Mouse (Mus musculus): ENCODE measurements around the gene Slc16a5.
"Not testable (repeated sequence)": the region's sequence is repeated elsewhere in the genome, so short reads cannot be mapped to it uniquely, and the experiment has no call there.

The Slc16a5 gene

DNA sequence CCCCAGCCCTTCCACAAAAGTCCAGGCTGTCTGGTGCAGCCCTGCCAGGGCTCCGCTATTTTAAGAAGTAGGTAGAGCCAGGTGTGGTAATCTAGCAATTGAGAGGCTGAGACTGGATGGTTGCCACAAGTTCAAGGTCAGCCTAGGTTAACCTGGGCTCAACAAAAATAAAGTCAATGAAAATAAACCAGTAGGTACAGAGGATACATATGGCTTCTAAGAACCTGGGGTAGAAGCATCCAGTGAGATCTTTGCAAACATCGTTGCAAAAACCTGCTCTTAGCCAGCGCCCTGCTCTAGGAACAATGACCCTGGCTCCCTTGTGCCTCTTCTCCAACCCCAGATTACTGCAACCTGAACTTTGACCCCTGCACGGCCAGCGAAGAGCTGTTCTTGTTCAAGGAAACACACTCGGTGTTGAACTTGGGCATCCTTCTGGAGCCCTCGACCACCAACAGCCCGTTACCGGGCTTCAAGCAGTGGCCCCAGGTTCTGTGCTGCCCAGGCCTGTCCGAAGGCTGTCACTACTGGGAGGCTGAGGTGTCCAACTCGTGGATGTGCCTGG lies 14.9 kb upstream of the Slc16a5 start:
- DNase-seq (ENCODE audit: low read depth, low spot score): no peak

DNA sequence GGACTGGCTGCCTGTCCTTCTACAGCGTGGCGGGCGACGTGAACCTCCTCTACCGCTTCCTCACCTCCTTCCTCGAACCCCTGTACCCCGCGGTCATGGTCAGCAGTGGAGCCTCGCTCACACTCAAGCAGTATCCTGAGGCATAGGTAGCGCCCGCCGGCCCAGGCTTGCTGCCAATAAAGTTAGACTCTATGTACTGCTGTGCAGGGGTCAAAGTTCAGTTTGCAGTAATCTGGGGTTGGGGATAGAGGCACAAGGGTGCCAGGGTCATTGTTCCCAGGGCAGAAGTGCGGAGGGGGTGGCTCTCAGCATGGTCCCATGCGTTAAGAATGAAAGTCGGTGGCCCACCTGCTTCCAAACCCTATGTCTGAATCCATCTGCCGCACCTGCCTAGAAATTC lies 14.2 kb upstream of the Slc16a5 start:
- DNase-seq (ENCODE audit: low read depth, low spot score): no peak

DNA sequence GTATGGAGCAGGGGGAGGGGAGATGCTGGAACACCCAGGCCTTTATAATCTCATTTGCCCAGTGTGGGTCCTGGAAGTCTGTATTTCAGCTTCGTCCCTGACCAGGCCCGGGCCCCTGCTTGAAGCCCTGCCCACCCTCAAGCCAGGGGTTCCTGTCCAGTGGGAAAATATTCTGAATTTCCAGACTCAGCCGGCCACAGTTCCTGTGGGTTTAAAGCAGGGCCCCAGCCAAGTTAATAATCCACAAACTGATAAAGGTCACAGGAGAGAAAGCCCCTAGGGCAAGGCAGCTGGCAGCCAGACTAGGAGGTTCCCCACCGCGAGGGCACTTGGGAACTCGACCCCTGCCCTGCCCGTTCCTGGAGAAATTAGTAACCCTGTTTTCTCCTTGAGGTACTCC lies 13.3 kb upstream of the Slc16a5 start:
- DNase-seq (ENCODE audit: low read depth, low spot score): no peak

DNA sequence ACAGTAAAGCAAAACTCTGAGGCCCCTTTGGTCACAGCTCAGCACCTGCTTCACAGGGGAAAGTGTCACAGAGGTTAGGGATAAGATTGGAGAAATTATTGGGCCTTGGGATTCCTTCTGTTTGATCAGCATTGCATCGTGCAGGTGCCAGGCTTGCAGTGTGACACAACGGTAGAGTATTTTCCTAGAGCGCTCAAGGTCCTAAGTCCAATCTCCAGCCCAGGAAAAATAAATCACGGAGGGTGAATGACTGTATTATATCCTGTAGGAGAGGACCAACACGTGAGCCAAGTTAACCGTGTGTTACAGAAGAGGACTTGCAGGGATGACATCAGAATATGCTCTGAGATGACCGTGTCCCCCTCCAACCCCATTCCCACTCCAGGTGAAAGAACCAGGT lies 12.1 kb upstream of the Slc16a5 start:
- no peak for DNase-seq (ENCODE audit: low read depth, low spot score)

DNA sequence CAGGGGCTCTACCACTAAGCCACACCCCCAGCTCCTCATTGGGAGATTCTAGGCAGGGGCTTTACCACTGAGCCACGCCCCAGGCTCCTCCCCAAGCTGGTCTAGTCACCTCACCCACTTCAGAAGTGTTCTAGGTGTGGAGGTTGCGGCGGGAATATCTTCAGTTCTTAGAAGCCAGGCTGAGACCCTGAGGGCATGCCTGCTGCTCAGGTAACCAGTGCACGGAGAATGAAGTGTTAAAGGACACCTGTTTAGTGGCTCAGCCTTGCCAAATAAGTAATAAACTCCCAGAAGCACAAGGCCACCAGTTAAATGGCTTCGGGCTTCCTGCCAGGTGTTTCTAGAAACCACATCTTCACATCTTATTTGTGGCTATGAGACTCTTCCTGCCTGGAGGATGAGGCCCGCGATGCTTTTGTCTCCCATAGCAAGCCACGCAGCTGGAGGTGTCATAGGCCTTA lies 10.5 kb upstream of the Slc16a5 start:
- no peak for DNase-seq (ENCODE audit: low read depth, low spot score)

DNA sequence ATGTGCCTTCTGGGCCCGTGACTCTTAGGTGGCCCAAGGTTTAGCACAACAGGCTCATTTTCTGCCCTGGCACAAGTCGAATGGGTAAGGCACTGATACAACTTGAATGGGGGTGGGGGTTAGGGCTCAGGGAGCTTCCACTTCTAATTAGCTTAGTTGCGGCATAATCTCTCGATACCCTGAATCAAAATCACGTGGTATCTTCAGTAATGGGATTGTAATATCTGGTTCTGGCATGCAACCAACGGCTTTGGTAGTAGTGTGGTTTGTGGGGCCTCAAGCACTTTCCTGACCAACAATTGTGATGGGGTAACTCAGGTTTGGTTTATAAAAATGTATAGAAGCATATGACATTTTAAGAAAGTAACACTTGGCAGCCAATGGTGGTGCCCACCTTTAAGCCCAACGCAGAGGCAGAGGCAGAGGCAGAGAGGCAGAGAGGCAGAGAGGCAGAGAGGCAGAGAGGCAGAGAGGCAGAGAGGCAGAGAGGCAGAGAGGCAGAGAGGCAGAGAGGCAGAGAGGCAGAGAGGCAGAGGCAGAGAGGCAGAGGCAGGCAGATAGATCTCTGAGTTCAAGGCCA lies 9.9 kb upstream of the Slc16a5 start:
- DNase-seq (ENCODE audit: low read depth, low spot score): no peak

DNA sequence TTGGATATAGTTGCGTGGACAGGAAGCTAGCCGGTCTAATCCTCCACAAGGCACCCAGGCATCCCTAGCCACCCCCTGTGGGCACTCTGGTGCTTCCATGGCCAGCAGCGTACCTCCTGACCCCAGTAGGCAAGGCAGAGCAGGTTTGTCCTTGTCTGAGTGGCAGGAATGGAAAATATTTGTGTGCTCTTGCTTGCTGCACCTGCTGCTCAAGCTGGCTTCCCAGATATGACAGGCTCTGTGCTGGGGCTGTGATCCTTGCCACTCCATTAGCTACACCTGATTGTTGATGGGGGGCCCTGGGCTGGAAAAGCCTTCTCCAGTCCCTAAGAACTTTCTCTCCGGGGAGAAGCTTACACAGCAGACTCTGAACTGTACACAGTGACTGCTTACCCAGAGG lies 9.0 kb upstream of the Slc16a5 start:
- DNase-seq (ENCODE audit: low read depth, low spot score): no peak

DNA sequence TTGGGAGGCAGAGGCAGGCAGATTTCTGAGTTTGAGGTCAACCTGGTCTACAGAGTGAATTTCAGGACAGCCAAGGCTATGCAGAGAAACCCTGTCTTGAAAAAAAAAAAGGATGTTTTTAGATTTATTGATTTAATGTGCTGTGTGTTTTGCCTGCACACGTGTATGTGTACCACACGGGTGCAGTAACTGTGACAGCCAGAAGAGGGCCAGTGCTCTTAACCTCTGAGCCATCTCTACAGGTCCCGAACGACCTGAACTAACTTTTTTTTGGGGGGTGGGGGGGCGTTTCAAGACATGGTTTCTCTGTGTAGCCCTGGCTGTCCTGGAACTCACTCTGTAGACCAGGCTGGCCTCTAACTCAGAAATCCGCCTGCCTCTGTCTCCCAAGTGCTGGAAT lies 7.5 kb upstream of the Slc16a5 start:
- DNase-seq (ENCODE audit: low read depth, low spot score): not testable (repeated sequence)

DNA sequence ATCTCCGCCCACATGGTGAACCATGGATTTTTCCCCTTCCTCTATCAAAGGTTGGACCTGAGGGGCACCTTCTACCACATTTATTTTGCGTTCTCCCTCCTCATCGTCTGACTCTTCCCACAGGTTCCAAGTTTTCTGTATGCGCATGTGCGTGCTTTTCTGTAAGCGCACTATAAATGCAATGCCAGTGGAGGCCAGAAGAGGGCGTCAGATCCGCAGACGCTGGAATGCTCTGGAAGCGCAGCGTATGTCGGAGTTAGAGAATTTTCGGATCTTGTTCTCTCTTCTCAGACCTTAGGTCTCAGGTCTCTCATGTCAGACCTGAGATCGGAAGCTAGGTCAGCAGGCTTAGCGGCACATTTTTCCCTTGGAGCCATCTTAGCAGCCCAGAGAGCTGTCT lies 6.7 kb upstream of the Slc16a5 start:
- no peak for DNase-seq (ENCODE audit: low read depth, low spot score)

DNA sequence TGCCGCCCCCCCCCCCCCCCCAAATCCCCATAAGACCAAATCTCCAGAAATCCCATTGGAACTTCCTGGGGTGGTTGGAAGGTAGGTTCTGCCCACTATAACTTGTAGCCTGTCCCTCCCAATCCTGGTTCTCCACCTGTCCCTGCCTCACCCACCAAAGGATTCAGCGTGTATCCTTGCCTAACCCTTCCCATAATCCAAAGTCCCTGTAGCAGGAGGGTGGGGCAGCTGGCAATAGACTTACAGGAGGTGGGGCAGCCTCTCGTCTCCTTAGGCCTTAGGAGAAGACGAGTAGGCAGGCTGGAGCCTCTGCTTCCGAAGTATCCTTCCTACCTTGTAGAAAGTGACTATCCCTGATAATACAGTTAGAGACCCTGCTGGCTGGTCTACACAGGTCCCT lies 6.1 kb upstream of the Slc16a5 start:
- no peak for DNase-seq (ENCODE audit: low read depth, low spot score)

DNA sequence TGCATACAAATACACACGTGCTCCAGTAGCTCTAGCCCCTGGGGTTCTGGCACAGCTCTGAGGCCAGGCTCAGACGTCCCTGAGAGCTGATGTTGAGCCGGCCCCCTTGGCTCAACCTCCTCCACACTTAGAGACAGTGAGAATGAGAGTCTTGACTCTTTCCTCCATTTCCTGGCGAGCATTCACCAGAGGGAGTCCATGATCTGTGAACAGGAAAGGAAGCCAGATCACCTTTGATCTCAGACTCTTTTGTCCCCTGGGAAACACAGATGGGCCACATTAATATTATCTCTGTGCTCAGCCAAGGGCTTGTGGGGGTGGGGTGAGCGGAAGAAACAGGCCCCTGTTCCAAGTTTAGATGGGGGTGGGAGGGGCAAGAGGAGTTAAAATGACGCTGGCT lies 4.9 kb upstream of the Slc16a5 start:
- no peak for DNase-seq (ENCODE audit: low read depth, low spot score)

DNA sequence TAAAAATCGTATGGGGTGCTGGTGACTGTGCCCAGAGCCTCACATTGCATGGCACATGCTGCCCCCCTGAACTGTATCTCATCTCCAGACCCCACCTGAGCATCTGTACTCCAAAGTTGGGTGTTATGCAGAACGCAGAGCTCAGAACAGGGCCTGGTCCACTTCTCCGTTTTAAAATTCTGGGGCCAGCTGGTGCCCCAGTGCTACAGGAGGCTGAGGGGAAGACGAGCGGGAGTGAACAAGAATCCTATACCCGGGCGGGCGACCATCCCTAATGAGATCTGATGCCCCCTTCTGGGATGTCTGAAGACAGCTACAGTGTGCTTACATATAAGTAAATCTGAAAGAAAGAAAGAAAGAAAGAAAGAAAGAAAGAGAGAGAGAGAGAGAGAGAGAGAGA lies 1.3 kb upstream of the Slc16a5 start:
- no peak for DNase-seq (ENCODE audit: low read depth, low spot score)

DNA sequence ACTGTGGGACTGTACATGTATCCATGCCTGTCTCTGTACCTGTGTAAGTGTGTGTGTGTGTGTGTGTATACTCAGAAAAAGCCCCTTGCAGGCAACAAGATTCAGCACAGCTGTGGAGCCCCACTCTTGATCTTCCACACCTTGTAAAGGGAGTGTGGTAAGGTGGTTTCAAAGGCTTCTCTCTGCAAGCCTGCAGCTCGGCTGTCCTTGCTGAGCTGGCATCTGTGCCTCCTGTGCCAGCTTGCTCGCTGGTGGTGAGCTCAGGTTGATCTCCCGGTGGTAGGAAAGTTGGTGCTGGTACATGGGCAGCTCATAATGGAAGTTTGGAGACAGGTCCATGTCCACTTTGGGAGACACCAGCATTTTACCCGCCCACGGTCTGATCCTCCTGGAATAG lies 430 bp upstream of the Slc16a5 start:
- no peak for DNase-seq (ENCODE audit: low read depth, low spot score)

DNA sequence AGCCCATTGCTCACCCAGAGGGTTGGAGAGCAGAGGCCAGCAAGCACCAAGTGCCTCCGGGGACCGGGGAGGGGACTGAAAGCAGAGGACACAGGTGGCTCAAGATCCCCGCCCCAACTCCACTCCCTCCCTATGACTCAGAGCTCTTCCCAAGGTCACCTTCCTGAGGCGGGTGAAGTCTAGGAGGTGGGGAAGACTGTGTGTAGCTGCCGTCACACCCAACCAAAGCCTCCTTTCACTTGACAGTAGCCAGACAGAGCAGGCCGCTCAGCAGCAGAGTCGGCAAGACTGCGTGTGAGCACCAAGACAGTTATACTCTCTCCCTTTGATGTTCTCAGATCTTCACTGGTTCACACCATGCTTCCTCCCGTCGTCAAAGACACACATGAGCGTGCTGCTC lies 1.1 kb downstream of the Slc16a5 start:
- no peak for DNase-seq (ENCODE audit: low read depth, low spot score)

DNA sequence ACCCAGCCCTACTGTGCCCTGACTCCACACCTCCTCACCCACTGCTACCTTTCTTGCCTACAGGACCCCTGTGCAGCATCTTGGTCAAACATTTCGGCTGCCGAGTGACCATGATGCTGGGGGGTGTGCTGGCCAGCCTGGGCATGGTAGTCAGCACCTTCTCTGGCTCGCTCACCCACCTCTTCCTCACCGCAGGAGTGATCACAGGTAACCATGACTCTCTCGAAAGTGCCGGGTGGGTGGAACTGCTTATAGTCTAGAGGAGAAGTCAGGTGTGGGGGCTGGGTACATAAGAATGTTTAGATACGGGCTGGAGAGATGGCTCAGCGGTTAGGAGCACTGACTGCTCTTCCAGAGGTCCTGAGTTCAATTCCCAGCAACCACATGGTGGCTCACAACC lies 2.6 kb downstream of the Slc16a5 start:
- no peak for DNase-seq (ENCODE audit: low read depth, low spot score)

DNA sequence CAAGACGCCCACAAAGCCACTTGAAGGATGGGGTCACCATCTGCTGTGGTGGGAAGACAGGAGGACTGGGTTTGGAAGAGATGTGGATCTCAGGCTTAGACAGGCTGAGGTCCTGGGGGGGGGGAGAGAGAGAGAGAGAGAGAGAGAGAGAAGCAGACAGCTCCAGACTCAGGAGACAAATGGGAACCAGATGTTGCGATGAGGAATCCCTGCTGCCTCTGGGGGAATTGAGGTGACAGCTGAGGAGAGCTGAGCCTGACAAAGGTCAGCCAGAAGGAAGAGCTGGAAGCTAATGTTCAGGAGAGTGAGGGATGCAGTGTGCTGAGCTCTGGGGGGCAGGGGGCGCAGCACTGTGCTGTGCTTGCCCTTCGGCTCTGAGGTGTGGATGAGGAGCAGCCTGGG lies 4.9 kb downstream of the Slc16a5 start:
- peak; percentile 65 for DNase-seq (ENCODE audit: low read depth, low spot score)

DNA sequence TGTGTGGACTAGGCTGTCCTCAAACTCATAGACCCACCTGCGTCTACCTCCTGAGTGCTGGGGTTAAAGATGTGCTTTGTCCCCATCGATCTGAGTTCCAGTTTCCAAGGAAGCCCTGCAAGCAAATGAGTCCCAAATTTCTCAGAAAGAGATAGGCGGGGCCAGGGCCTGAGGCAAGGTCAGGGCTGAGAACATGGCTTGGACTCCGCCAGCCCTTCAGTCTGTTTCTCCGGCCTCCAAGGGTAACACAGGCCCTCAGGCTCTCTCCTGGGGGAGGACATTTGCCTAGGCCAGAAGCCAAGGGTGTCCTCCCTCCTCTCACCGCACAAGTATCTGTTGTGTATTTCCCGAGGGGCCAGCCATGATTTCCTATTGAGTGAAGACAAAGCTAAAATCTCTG lies 9.9 kb downstream of the Slc16a5 start:
- DNase-seq (ENCODE audit: low read depth, low spot score): no peak

DNA sequence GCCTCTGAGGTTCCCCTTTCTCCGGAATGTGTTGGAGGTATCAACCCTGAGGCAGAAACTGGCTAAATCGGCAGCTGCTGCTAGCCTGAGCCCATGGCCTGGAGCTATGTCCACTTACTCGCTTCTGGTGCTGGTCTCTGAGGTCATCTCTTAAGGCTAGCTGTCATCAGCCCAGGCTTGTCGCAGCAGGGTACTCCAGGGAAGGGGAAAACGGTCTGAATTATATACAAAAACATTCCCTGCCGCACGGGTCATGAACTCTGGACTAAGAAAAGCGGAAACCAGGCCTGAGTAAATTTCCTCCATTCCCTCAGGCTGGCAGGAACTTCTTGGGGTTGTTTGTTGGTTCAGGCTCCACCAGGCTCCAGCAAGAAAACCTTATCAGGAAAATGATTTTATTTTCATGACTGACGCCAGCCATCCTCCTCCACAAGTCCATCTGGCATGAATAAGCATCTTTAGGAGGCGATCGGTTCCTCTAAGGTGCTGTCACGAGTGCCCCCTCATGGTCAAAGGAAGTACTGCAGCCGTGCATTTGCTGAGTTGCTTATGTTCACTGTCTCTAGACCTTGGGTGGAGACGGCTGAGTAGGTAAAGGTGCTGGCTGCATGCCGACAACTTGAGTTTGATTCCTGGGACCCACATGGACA lies 11.5 kb downstream of the Slc16a5 start:
- peak; percentile 95 for DNase-seq (ENCODE audit: low read depth, low spot score)

DNA sequence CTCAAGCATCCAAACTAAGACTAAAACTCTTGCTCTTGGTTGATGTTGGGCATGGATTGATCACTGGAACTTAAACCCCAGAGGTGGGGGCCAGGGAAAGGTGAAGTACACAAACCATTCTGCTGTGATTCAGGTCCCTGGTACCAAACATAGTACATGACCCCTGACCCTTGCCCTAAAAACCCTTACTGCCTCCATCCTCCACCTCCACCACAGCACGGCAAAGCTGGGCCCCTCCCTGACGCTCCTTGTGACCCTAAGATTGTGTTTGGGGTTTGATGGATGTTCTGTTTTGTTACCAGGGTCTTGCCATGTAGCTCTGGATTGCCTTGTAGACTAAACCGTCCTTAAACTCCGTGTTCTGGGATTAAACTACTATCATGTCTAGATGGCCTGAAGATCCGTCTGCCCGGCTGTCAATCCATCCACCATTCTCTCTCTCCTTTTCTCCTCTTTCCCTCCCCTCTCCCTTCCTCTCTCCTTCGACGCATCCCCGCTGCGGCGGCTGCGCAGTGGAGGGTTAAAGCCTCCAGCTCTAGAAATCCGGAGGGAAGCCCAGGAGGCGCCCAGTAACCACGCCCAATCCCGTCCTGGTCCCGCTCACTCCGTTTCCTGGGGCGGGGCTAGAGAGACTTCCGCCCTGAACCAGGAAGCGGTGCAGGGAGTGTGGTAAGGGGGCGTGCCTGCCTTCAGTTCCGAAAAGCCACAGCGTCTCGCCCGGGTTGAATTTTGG lies 12.9 kb downstream of the Slc16a5 start, which contains the start of gene Armc7:
TSS of gene Armc7 (plus strand) at position 643 of the 733 bp plus-strand sequence.
- peak; percentile 94 for DNase-seq (ENCODE audit: low read depth, low spot score)

DNA sequence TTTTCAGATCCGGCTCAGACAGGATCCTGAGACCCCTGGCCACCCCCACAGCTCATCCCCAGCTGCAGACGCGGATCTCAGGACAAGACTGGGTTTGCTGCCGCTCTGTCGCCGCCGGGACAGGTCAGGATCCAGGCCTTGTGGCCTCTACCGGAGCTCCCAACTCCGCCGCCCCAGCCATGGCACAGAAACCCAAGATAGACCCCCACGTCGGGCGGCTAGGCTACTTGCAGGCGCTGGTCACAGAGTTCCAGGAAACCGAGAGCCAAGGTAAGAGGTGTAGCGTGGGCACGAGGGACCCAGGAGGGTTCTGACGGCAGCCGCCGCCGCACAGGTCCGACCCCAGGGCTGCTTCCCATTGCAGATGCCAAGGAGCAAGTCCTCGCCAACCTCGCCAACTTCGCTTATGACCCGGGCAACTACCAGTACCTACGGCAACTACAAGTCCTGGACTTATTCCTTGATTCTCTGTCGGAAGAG lies 13.5 kb downstream of the Slc16a5 start:
- DNase-seq (ENCODE audit: low read depth, low spot score): no peak

DNA sequence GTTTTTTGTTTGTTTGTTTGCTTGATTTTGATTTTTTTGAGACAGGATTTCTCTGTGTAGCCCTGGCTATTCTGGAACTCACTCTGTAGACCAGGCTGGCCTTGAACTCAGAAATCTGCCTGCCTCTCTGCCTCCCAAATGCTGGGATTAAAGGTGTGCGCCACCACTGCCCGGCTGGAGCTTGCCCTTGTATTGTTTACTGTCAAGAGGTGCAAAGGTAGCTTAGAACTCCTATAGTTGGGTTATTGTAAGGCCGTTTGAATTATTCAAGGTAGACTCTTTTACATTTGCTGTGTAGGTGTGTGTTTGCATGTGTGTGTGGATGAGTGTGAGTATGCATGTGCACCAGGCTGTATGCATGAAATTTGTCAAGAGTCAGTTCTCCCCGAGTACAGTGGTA lies 14.4 kb downstream of the Slc16a5 start:
- not testable (repeated sequence) for DNase-seq (ENCODE audit: low read depth, low spot score)

DNA sequence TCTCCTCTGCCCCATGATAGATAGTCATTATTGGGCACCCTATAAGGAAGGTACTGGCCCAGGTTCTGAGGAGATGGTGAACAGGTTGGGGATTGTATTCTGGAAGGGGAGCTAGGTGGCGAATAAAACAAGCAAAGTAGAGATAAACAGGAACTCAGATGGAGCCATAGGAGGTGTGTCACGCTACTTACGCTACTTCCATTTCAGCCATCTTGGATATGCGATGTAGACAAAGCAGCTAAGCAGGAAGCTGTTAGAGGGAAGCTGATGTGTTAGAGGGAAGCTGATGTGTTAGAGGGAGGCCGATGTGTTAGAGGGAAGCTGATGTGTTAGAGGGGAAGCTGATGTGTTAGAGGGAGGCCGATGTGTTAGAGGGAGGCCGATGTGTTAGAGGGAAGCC lies 15.1 kb downstream of the Slc16a5 start:
- DNase-seq (ENCODE audit: low read depth, low spot score): not testable (repeated sequence)

All from forelimb bud, embryonic 11.5 days (tissue).